Mouse (Mus musculus) hindbrain, embryonic 14.5 days (tissue): ENCODE data around the gene Slc37a3. TPM values are rescaled to one million over a fixed set of nuclear protein-coding genes. Genes with fewer than 3 reads are reported as not detected.

Experiments
- ATAC-seq: fragments of 200-750 bp; cut with Nextera tagmentation; 2 replicates; pipeline ENCODE4 v1.8.0; 2017; ENCODE audit warnings: moderate number of reproducible peaks, mild to moderate bottlenecking, moderate TSS enrichment, moderate library complexity; ENCODE audit not compliant: low FRiP score
- DNase-seq: peaks from one replicate; pipeline ENCODE4 v3.0.0-alpha.2; 2015; ENCODE audit warnings: low spot score
- H3K27ac ChIP-seq: fragments of 300-500 bp; sonication (generic); 2 replicates; pipeline ENCODE4 v1.5.1; 2014; ENCODE audit warnings: mild to moderate bottlenecking, moderate library complexity
- H3K27me3 ChIP-seq: fragments of 300-500 bp; sonication (generic); 2 replicates; pipeline ENCODE4 v1.6.1; 2014; ENCODE audit warnings: mild to moderate bottlenecking, low read length, mixed read lengths; ENCODE audit not compliant: control insufficient read depth, insufficient read depth
- H3K36me3 ChIP-seq: fragments of 300-500 bp; sonication (generic); replicated peaks from 2 replicates; pipeline ENCODE4 v1.6.1; 2014; ENCODE audit not compliant: control insufficient read depth, insufficient read depth
- H3K4me1 ChIP-seq: fragments of 300-500 bp; sonication (generic); replicated peaks from 2 replicates; pipeline ENCODE4 v1.6.1; 2014; ENCODE audit warnings: antibody characterized with exemption, low read length, mixed read lengths; ENCODE audit not compliant: control insufficient read depth, insufficient read depth
- H3K4me2 ChIP-seq: fragments of 300-500 bp; sonication (generic); replicated peaks from 2 replicates; pipeline ENCODE4 v1.6.1; 2014; ENCODE audit warnings: mild to moderate bottlenecking, moderate library complexity
- H3K4me3 ChIP-seq: fragments of 300-500 bp; sonication (generic); replicated peaks from 2 replicates; pipeline ENCODE4 v1.5.1; 2014; ENCODE audit warnings: mild to moderate bottlenecking, low read length
- H3K9ac ChIP-seq: fragments of 300-500 bp; sonication (generic); 2 replicates; pipeline ENCODE4 v1.6.1; 2014
- H3K9me3 ChIP-seq: fragments of 300-500 bp; sonication (generic); 2 replicates; pipeline ENCODE4 v1.6.1; 2016; ENCODE audit warnings: low read length; ENCODE audit not compliant: control insufficient read depth
- whole genome bisulfite sequencing: fragments of 180-500 bp; shearing (Covaris S2); extraction: QIAGEN DNeasy Blood & Tissue Kit; methylation state at CpG from one replicate; pipeline ENCODE4 v1.1.7; 2014; 5-methylcytosine and 5-hydroxymethylcytosine counted together
- polyA plus RNA-seq: library from polyadenylated mRNA; unstranded; fragments of >200 nt; fragmentation: Nextera tagmentation; extraction: Ambion mirVana; gene quantifications from 2 replicates; pipeline ENCODE4 v1.2.1, GENCODE M21; 2014

The Slc37a3 gene
- polyA plus RNA-seq, 1 experiment from 2014 or later, result 62.4 TPM

DNA sequence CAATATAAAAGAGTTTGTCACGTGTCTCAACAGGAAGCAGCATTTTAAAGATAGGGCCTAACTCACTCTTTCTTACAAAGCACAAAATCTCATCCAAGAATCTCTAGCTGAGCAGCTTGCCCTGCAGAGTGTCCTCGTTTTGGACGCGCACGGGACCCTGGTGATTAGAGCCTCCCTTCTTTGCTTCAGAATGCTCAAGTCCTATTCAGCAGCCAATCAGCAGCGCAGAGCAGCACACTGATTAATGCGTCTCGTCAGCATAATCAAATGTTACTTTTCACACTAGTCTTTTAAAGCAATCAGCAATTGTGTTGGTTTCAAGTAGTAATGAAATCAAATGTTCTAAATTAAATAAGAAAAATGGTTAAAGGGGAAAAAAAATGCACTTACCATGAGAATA is 39.1 kb downstream of the Slc37a3 start:
- no peak for ATAC-seq
- H3K9me3 ChIP-seq, result no peaks in the 10 kb centered on the region
- no peak for DNase-seq
- WGBS, result 85% methylated on average over 8 of the region's 8 CpGs
- H3K36me3 ChIP-seq, result peaks cover 68% of the 10 kb centered on the region
- H3K27me3 ChIP-seq, result no peaks in the 10 kb centered on the region
- no peak overlapping the region for H3K4me3 ChIP-seq
- no peak overlapping the region for H3K9ac ChIP-seq
- H3K4me2 ChIP-seq, result no peak overlapping the region
- H3K4me1 ChIP-seq, result no peaks in the 10 kb centered on the region
- no peak overlapping the region for H3K27ac ChIP-seq

DNA sequence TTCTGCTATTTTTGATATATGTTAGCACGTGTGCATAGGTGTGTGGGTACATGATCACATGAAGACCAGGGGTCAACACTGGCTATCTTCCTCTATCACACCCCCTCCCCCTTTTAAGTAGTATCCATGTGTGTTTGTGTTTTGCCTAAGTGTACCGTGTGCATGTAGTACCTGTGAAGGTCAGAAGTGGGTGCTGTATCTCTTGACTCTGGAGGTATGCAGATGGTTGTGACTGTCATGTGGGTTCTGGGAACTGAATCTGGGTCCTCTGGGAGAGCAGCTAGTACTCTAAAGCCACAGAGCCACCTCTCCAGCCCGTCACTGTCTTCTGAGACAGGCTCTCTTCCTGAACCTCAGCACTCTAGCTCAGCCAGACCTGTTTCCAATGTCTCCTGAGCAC is 42.6 kb downstream of the Slc37a3 start:
- Histone ChIP-seq H3K9me3 (no peaks in the 10 kb centered on the region), H3K4me3 (no peak overlapping the region), H3K4me1 (no peaks in the 10 kb centered on the region), H3K27me3 (no peaks in the 10 kb centered on the region), H3K4me2 (no peak overlapping the region), H3K36me3 (peaks cover 51% of the 10 kb centered on the region), H3K9ac (no peak overlapping the region), H3K27ac (no peak overlapping the region)
- ATAC-seq (no peak), DNase-seq (no peak)
- 96% methylated on average over 3 of the region's 3 CpGs for WGBS

DNA sequence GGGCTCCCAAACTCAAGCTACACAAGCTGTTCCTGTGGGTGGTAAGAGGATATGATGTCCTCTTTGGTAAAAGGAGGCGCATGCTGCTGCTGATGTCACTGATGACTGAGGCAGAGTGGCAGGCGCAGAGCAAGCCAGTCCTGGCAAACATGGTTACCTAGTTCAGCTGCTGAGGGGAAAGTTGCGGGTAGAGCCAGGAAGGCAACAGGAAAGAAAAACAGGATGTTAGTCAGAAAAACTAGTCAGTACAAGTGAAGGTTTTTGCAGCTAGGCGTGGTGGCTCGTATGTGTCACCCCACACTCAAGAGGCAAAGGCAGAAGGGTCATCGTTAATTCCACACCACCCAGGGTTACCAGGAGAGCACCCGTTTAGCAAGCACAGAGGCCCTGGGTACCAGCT is 43.3 kb downstream of the Slc37a3 start:
- no peaks in the 10 kb centered on the region for H3K27me3 ChIP-seq
- no peaks in the 10 kb centered on the region for H3K4me1 ChIP-seq
- ATAC-seq (no peak), DNase-seq (no peak)
- H3K9ac ChIP-seq, result no peak overlapping the region
- no peak overlapping the region for H3K4me2 ChIP-seq
- H3K27ac ChIP-seq, result no peak overlapping the region
- 88% methylated on average over 7 of the region's 7 CpGs for WGBS
- H3K4me3 ChIP-seq, result no peak overlapping the region
- no peaks in the 10 kb centered on the region for H3K9me3 ChIP-seq
- peaks cover 51% of the 10 kb centered on the region for H3K36me3 ChIP-seq

DNA sequence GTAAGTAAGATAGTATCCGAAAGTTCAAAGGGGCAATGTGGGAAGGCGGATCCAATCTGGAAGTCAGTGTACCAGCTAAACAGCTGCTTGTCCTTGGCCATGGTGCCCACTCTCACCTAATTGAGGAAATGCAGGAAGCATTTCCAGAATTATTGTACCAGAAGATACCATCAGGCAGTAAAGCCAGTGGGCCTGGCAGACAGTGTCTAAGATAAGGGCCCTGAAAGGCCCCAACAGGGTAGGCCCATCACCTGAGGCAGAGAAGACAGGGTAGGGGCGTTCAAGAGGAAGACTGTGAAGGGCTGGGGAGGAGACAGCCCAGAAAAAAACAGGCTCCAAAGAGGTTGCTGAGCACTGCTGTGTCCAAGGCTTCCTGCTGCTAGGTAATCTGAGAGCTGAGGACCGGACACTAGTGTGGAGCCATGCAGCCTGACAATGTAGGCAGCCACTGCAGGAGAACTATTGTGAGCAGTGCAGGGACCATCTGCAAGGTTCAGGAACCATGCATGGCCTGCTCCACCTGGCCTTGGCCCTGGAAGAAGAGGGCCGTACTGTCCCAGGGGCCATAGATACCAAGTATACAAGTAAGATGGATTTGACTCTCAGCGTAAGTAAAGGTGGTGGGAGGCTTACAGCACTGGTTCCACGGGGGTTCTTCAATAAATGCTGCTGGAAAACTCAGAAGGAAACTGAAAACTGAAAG is 45.3 kb downstream of the Slc37a3 start:
- H3K4me3 ChIP-seq, result no peak overlapping the region
- no peak overlapping the region for H3K9ac ChIP-seq
- no peak for ATAC-seq
- DNase-seq, result no peak
- no peaks in the 10 kb centered on the region for H3K9me3 ChIP-seq
- no peaks in the 10 kb centered on the region for H3K4me1 ChIP-seq
- peaks cover 35% of the 10 kb centered on the region for H3K36me3 ChIP-seq
- no peak overlapping the region for H3K27ac ChIP-seq
- 84% methylated on average over 7 of the region's 7 CpGs for WGBS
- no peak overlapping the region for H3K4me2 ChIP-seq
- H3K27me3 ChIP-seq, result no peaks in the 10 kb centered on the region

DNA sequence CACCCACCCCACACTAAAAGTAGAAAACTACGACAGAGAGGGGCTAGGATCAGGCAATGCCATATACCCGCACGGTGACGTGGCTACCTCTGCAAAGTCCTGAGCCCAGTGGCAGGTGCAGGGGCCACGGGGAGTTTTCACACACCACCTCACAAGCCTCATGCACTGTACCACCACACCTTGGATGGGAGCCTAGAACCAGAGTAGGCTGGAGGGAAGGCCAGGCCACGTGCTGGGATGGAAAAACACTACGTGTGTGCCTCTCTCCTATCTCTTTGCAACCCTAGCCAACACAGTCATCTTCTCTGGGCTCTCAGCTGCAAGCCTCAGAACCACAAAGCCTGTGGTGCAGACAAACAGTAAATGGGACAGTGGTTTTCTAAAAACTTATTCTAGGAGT is 46.5 kb downstream of the Slc37a3 start:
- Histone ChIP-seq H3K4me1 (no peaks in the 10 kb centered on the region), H3K4me3 (no peak overlapping the region), H3K27me3 (no peaks in the 10 kb centered on the region), H3K9ac (no peak overlapping the region), H3K36me3 (peaks cover 23% of the 10 kb centered on the region), H3K27ac (no peak overlapping the region), H3K9me3 (no peaks in the 10 kb centered on the region), H3K4me2 (no peak overlapping the region)
- ATAC-seq (no peak), DNase-seq (no peak)
- 96% methylated on average over 7 of the region's 7 CpGs for WGBS

DNA sequence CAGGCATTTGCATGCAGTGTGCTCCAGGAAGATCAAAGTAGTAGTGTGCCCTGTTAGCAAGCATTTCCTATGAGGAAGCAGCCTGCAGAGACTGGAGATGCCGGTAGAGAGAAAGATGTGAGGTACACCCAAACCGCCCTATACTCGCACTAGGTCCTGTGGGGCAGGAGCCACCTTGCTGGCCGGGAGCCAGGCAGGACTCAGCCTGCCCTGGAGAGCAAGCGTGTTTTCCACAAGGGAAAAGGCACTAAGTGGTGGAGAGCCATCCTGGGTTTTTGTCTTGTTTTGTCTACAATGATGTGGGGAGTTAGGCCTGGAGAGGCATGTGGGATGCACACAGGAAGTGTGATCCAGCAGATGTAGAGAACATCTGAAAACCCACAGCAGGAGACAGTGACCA is 57.2 kb downstream of the Slc37a3 start:
- Histone ChIP-seq H3K9ac (no peak overlapping the region), H3K36me3 (peaks cover 3% of the 10 kb centered on the region; the same call in 1 of the 2 replicates), H3K4me2 (no peak overlapping the region), H3K4me1 (no peaks in the 10 kb centered on the region), H3K27ac (no peak overlapping the region), H3K27me3 (no peaks in the 10 kb centered on the region), H3K4me3 (no peak overlapping the region), H3K9me3 (0 out of 2 replicates have a peak, but pooled peaks cover 3% of the 10 kb centered on the region)
- 89% methylated on average over 5 of the region's 5 CpGs for WGBS
- no peak for DNase-seq
- no peak for ATAC-seq

DNA sequence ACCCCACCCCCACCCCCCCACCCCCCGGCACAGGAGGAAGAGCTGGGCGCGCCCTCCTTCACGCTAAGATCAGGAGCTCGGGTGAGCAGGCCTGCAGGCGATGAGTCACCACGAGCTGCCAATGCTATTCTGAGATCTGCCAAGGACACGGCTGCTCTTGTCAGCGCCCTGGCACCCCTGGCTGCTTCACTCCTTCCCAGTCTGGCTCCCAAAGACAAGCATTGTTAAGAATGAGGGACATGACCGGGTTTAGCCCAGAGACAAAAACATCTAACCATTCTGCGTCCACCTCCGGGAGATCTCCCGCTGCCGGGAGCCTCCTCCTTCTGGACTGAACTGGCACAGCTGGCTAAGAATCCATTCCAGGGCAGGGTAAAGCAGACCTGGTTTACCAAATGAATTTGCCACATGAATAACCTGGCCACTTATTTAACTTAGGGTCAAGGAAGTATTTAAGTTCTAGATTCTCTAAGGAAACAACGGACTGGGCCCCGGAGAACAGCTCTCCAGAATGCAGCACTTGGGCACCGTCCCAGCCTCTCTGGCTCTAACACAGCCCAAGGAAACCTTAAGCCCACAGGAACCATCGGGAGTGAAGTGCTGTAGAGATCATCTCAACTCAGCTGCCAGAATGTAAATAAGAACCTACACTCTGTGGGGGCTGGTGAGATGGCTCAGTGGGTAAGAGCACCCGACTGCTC is 58.3 kb downstream of the Slc37a3 start:
- no peak for DNase-seq

DNA sequence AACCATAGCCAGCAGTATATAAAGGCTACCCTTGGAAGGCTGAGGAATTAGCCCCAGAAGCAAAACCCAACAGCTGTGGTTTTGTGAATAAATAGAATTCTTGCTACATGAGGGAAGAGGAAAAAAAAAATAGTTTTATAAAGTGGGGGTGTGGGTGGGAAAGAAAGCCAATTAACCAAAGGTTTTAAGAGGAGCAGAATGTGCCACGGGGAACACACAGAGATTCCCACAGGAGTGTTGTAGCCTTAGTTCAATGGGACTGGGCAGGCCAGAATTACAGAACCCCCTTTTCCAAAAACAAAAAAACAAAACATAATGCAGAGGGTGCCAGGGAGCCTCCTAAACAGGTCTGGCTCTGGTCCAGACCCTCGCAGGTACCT is 58.9 kb downstream of the Slc37a3 start:
- H3K27me3 ChIP-seq, result no peaks in the 10 kb centered on the region
- no peak for DNase-seq
- H3K4me1 ChIP-seq, result no peaks in the 10 kb centered on the region
- WGBS, result 88% methylated on average over 2 of the region's 2 CpGs
- no peak for ATAC-seq
- no peaks in the 10 kb centered on the region for H3K9me3 ChIP-seq
- no peak overlapping the region for H3K4me2 ChIP-seq
- no peak overlapping the region for H3K4me3 ChIP-seq
- H3K27ac ChIP-seq, result no peak overlapping the region
- H3K36me3 ChIP-seq, result no peaks in the 10 kb centered on the region
- H3K9ac ChIP-seq, result no peak overlapping the region

More for the DNA sequence above, 58.3 kb downstream of the Slc37a3 start:
- Histone ChIP-seq H3K9ac (no peak overlapping the region), H3K27ac (peak overlapping the region; percentile 41; the same call in 1 of the 2 replicates), H3K4me3 (no peak overlapping the region), H3K9me3 (no peaks in the 10 kb centered on the region), H3K36me3 (no peaks in the 10 kb centered on the region), H3K4me2 (no peak overlapping the region), H3K27me3 (no peaks in the 10 kb centered on the region), H3K4me1 (no peaks in the 10 kb centered on the region)
- ATAC-seq, result peak; percentile 70; the same call in 1 of the 2 replicates
- WGBS, result 52% methylated on average over 16 of the region's 19 CpGs

DNA sequence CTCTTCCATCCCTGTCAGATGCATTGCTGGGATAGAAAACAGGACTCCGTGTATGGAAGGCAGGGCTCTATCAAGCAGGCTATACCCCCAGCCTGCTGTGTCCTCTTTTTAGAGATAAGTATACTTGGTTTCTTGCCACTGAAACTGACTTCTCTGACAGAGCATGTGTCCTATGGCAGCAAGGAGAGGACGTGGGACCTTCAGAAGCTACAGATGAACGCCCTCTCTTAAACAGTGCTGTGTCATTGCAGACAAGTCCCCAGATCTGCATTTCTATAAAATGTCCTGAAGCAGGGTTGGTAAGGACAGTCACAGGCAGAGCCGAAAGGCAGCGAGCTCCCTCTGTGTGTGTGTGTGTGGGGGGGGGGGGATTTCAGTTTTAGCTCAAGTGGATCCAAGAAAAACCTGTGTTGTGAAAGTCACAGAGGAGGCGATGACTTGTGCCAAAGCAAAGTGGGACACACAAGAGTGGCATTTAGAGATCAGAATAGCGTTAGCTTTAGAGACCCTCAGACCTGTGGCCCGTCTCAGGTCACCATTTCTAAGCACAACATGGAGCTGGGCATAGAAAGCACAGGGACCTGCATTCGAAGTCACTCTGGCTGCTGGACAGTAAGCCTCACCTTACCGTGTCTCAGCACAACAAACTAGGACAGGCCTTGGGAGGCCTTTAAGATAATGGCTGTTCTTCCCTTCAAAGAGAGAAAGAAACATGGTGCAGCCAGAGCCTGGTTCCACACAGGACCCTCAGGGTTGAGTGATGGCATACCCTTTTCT is 59.4 kb downstream of the Slc37a3 start:
- ATAC-seq (no peak; the same call in 1 of the 2 replicates), DNase-seq (no peak)
- Histone ChIP-seq H3K4me2 (no peak overlapping the region), H3K36me3 (no peaks in the 10 kb centered on the region), H3K9me3 (no peaks in the 10 kb centered on the region), H3K27me3 (no peaks in the 10 kb centered on the region), H3K27ac (no peak overlapping the region), H3K9ac (no peak overlapping the region), H3K4me3 (no peak overlapping the region), H3K4me1 (no peaks in the 10 kb centered on the region)
- 86% methylated on average over 10 of the region's 10 CpGs for WGBS
